Mouse (Mus musculus) heart, adult 9 months (tissue): ENCODE measurements around the gene Olfr1201.

ENCODE experiments used
- DNase-seq, 2 experiments: peaks; one replicate each; pipeline ENCODE4 v3.0.0; 2022; ENCODE audit warnings: low spot score in 2 of 2

Olfr1201 gene

GRCm38 (mm10) chr2:88792736-88793135 is at the start of gene Olfr1201:
Olfr1201 (plus strand) TSS chr2:88793036.
- no peak for DNase-seq

GRCm38 (mm10) chr2:88743379-88743778 is 49.5 kb upstream of the Olfr1201 start:
- no peak for DNase-seq

- no peak for DNase-seq
These were observed 41.6 kb upstream of the Olfr1201 start, which contains the start of gene Olfr1198 for GRCm38 (mm10) chr2:88751270-88751669. Olfr1198 (minus strand) TSS chr2:88751370.

- DNase-seq: no peak
These were observed 32.5 kb upstream of the Olfr1201 start, which contains the start of gene Olfr1199 for GRCm38 (mm10) chr2:88760369-88760768. Olfr1199 (minus strand) TSS chr2:88760469.

- no peak for DNase-seq
These were observed 22.4 kb upstream of the Olfr1201 start, which contains the start of gene Olfr1200 for GRCm38 (mm10) chr2:88770388-88770787. Olfr1200 (minus strand) TSS chr2:88770488.

- DNase-seq: no peak
These were observed 21.4 kb downstream of the Olfr1201 start, which contains the start of gene Olfr1202 for GRCm38 (mm10) chr2:88814196-88814595. Olfr1202 (plus strand) TSS chr2:88814496.

GRCm38 (mm10) chr2:88829437-88829836 is 36.6 kb downstream of the Olfr1201 start, which contains the start of gene Olfr1205:
Olfr1205 (plus strand) TSS chr2:88829737.
- DNase-seq: no peak

- DNase-seq: no peak
These were observed 45.6 kb downstream of the Olfr1201 start for GRCm38 (mm10) chr2:88838477-88838876.
